Mouse (Mus musculus) C2C12 (cell line): ENCODE results near the gene Gm11541. TPM values are rescaled to one million over a fixed set of nuclear protein-coding genes. Genes with fewer than 3 reads are reported as not detected.

Experiments
- H3K27me3 ChIP-seq: one replicate; pipeline ENCODE4 v1.6.1; 2011; ENCODE audit not compliant: control insufficient read depth, insufficient read depth, insufficient read length
- H3K36me3 ChIP-seq: one replicate; pipeline ENCODE4 v1.6.1; 2011; ENCODE audit not compliant: control insufficient read depth, insufficient read depth
- H3K4me3 ChIP-seq: one replicate; pipeline ENCODE4 v1.5.1; 2011; ENCODE audit warnings: mild to moderate bottlenecking, control low read depth; ENCODE audit not compliant: poor library complexity, insufficient read depth, severe bottlenecking
- H3K79me2 ChIP-seq: one replicate; pipeline ENCODE4 v1.6.1; 2011; ENCODE audit not compliant: control insufficient read depth, insufficient read depth
- H3K79me3 ChIP-seq: one replicate; pipeline ENCODE4 v1.6.1; 2011; ENCODE audit warnings: low read depth, control low read depth
- H3ac ChIP-seq: one replicate; pipeline ENCODE3; 2011; ENCODE audit warnings: low read depth; ENCODE audit not compliant: control insufficient read depth, insufficient read length
- CEBPB ChIP-seq: IDR thresholded peaks from one replicate; pipeline ENCODE4 v1.6.1; 2011; ENCODE audit warnings: low read depth, mild to moderate bottlenecking, control low read depth, moderate library complexity
- CTCF ChIP-seq: IDR thresholded peaks from one replicate; pipeline ENCODE4 v1.5.1; 2011; ENCODE audit not compliant: control insufficient read depth, insufficient read depth, insufficient read length
- FOSL1 ChIP-seq: IDR thresholded peaks from one replicate; pipeline ENCODE4 v1.8.0; 2011; ENCODE audit warnings: mild to moderate bottlenecking, low read length; ENCODE audit not compliant: poor library complexity, insufficient read depth, severe bottlenecking
- MAX ChIP-seq: IDR thresholded peaks from one replicate; pipeline ENCODE4 v1.6.1; 2011; ENCODE audit warnings: mild to moderate bottlenecking, control low read depth
- MYOD1 ChIP-seq: IDR thresholded peaks from one replicate; pipeline ENCODE4 v1.6.1; 2011; ENCODE audit warnings: low read depth; ENCODE audit not compliant: control insufficient read depth, insufficient read length
- MYOG ChIP-seq: IDR thresholded peaks from one replicate; pipeline ENCODE4 v1.6.1; 2011; ENCODE audit not compliant: control insufficient read depth, insufficient read length; ENCODE audit errors: extremely low read depth
- USF1 ChIP-seq: IDR thresholded peaks from one replicate; pipeline ENCODE4 v1.6.1; 2011; ENCODE audit warnings: low read depth, mild to moderate bottlenecking, control low read depth, moderate library complexity
- polyA plus RNA-seq: library from polyadenylated mRNA; unstranded; fragments of >200 nt; fragmentation: generic; extraction: Trizol; gene quantifications from one replicate; pipeline ENCODE4 v1.2.1, GENCODE M21; 2012; ENCODE audit warnings: missing spikeins

Gene Gm11541
- polyA plus RNA-seq, 1 experiment = not detected

DNA sequence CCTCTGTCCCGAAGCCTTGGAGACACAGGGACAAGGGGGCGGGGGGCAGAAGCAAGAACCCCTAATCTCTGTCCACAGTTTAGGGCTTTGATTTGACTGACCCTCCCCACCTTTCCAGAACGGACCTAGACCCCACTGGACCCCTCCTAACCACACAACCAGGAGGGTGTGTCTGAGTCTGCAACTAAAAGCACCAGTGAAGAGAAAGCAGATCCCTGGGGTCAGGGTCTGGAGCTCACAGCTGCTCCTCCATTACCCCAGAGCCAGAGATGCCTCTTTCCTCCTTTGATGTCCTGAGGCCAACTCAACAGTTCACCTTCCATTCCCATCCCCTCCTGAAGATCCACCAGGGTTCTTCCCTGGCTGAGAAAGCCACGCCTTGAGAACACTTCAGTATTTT is 28.0 kb downstream of the Gm11541 start:
- TF ChIP-seq CEBPB = no peak
- TF ChIP-seq USF1 = no peak
- TF ChIP-seq MYOG = no peak

DNA sequence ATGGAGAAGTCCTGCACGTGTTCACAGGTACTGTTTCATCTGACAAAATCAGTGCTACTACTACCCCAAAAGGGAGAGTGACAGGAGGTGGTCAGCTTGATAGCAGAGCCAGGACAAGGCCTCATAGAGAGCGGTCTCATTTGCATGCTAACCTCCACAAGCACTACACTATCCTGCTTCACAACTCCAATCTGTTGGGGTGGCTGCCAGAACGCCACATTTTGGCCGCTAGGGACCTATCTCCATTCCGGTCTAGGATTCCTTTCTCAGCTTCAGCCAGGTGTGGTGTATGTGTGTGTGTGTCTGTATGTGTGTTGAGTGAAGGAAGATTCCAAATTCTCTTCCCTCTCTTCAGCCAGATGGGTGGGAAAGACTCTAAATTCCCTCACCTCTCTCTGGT is 28.9 kb downstream of the Gm11541 start:
- TF ChIP-seq CEBPB = no peak
- no peak for TF ChIP-seq CTCF
- no peak for TF ChIP-seq MAX
- TF ChIP-seq MYOG = no peak
- TF ChIP-seq MYOD1 = no peak
- TF ChIP-seq USF1 = no peak
- no peak for TF ChIP-seq FOSL1
- H3K79me2 ChIP-seq = peaks cover 25% of the 10 kb centered on the region
- H3K4me3 ChIP-seq = no peak overlapping the region
- no peaks in the 10 kb centered on the region for H3K36me3 ChIP-seq
- H3ac ChIP-seq = no peak overlapping the region
- H3K27me3 ChIP-seq = no peaks in the 10 kb centered on the region
- peaks cover 6% of the 10 kb centered on the region for H3K79me3 ChIP-seq

More for the DNA sequence above, 28.0 kb downstream of the Gm11541 start:
- Histone ChIP-seq H3K4me3 (peak overlapping the region; percentile 59), H3K79me2 (peaks cover 25% of the 10 kb centered on the region), H3K79me3 (peaks cover 6% of the 10 kb centered on the region), H3K27me3 (no peaks in the 10 kb centered on the region), H3ac (no peak overlapping the region), H3K36me3 (no peaks in the 10 kb centered on the region)

DNA sequence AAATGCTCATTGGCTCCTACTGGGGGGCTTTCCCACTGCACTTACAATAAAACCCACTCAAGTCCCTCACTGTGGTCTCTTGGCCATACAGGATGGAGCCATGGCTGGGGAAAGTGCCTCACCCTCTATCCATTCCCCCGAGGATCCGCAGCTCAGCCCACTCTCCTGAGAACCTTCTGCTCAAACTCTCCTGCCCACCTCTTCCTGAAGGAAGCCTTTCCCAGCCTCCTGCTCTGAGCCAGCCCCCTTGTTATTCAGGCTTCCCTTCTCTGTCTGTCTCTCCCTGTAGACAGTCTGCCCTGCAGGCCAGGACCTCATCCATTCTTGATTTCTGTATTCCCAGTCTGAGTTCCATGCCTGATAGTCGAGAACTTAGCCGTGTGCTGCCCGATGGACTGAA is 29.3 kb downstream of the Gm11541 start:
- Histone ChIP-seq H3K27me3 (no peaks in the 10 kb centered on the region), H3K79me2 (peaks cover 25% of the 10 kb centered on the region), H3ac (no peak overlapping the region), H3K79me3 (peaks cover 6% of the 10 kb centered on the region), H3K4me3 (no peak overlapping the region), H3K36me3 (peaks cover under 1% of the 10 kb centered on the region)
- no peak for TF ChIP-seq USF1
- no peak for TF ChIP-seq MYOD1
- TF ChIP-seq MAX = no peak
- no peak for TF ChIP-seq CEBPB
- no peak for TF ChIP-seq CTCF
- no peak for TF ChIP-seq MYOG
- TF ChIP-seq FOSL1 = no peak

DNA sequence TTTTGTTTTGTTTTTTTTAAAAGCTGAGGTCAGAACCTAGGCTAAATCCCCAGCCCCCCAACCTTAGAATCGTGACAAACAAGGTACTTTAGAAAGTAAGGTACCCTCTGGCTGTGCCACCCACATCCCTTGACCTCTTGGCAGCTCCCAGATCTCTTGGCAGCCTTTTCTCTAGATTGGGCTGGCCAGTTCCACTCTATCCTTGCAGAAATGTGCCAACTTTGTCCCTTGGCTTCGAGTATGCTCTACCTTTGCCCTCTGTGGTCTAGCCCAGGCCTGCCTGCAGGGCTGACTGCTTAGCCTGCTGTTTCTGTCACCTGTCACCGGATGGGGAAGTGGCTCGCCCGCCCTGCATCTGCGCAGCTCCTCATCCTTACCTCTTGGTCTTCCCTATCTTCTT is 39.0 kb downstream of the Gm11541 start:
- Histone ChIP-seq H3K4me3 (no peak overlapping the region), H3K79me3 (no peaks in the 10 kb centered on the region), H3K27me3 (no peaks in the 10 kb centered on the region), H3ac (no peak overlapping the region), H3K79me2 (no peaks in the 10 kb centered on the region), H3K36me3 (peaks cover 29% of the 10 kb centered on the region)
- TF ChIP-seq MYOG (no peak), USF1 (no peak), CEBPB (no peak), CTCF (no peak), FOSL1 (no peak), MAX (no peak), MYOD1 (no peak)

DNA sequence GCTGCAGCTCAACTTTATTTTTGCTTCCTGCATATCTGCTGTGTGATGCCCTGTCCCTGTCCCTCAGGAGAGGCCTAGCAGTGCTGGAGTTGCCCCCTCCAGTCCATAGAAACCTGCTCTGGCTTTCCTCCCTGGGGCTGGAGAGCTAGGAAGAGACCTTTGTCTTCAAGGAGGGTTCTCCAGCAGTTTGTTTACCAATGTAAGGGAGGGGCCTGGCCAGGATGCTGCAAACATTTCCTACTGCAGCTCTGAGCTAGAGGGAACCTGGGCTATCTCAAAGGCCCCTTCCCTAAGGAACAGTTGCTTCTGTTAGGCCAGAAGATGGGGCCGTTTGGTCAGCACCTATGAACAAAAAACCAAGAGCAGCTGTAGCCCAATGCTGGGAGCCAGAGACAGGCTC is 43.0 kb downstream of the Gm11541 start:
- H3K79me3 ChIP-seq = no peaks in the 10 kb centered on the region
- no peak overlapping the region for H3K4me3 ChIP-seq
- H3K36me3 ChIP-seq = peaks cover 48% of the 10 kb centered on the region
- no peaks in the 10 kb centered on the region for H3K79me2 ChIP-seq
- TF ChIP-seq FOSL1 = no peak
- TF ChIP-seq CEBPB = no peak
- TF ChIP-seq MAX = no peak
- no peak for TF ChIP-seq CTCF
- TF ChIP-seq USF1 = no peak
- no peak for TF ChIP-seq MYOG
- no peaks in the 10 kb centered on the region for H3K27me3 ChIP-seq
- no peak overlapping the region for H3ac ChIP-seq

DNA sequence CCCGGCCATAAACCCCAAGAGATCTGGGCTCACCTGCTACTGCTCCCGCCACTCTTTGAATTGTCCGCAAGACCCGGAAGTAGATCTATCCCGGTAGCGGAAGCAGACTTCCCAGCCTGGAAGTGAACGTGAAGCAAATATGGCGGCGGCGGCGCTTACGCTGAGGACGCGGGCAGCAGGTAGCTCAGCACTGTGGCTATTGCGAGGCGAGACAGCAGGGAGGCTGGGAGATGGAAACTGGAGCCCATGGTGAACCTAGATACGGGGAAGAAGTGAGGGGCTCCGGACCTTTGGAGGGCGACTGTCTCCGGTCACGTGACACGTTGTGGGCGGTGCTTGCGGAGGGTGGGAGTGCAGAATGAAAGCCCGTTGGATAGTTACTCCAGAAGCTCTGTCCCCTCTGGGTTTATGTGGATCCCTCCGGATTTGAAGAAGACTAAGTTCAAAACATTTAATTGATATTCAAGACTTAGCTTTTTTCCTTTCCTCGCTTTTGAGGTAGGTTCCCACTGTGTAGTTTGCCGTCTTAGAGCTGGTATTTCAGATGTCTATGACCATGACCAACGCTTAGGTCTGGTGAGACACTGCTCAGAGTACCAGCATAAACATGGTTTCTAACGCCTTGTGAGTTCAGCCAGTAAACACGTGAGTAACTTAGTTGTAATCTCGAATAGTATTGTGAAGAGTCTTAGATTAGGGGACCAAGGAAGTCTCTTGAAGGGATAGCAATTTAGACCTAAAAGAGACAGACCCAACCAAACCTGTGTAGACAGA is 50.4 kb downstream of the Gm11541 start, which contains the start of the genes Mrpl27 and Eme1:
Gene Mrpl27, plus strand, starts transcription at position 105 of the 774 bp plus-strand sequence.
Gene Eme1, minus strand, starts transcription at position 302 of the 774 bp plus-strand sequence.
- no peaks in the 10 kb centered on the region for H3K27me3 ChIP-seq

More for the DNA sequence above, 50.4 kb downstream of the Gm11541 start, which contains the start of the genes Mrpl27 and Eme1:
- Histone ChIP-seq H3K4me3 (peak within 1 kb of the TSS; percentile 48), H3K36me3 (peaks cover 34% of the 10 kb centered on the region), H3ac (peak within 1 kb of the TSS; percentile 86), H3K79me2 (peaks cover 31% of the 10 kb centered on the region), H3K79me3 (peaks cover 6% of the 10 kb centered on the region)
- no peak for TF ChIP-seq MAX
- TF ChIP-seq MYOD1 = peak; percentile 21
- TF ChIP-seq CEBPB = no peak
- TF ChIP-seq USF1 = peak; percentile 98
